8 mouse cellular contexts compared by ENCODE assay signal in the genomic region with DNA sequence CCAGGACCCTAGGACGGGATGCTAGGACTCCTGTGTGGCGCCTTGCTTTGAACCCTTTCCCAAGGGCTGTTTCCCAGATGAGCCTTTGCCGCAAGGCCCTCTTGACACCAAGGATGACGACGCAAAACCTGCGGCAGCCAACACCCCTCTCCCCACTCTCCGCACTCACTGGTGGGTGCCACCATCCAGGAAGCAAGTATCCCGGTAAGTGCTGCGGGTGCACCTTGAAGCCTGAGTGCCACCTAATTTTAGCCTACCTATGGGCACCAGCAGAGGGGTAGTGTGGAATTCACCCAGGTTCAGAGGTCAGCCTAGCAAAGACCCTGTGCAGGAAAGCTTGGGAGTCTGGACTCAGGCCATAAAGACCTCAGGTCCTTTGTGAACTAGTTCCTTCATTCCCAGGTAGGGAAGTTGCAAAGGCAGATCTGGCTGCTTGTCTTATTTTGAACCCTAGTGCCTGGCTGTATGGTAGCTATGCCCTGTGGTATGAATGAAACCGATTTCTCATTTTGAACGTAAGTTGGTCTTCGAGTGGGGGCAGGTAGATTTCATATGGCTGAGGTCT. TPM values are rescaled to one million over a fixed set of nuclear protein-coding genes. Genes with fewer than 3 reads are reported as not detected.
DNase-seq lines count a peak whose midpoint lies in the region; ATAC-seq and TF ChIP-seq lines count a peak whose summit lies in the region.

No protein-coding gene starts in this region.

- no peaks in the 10 kb centered on the region for H3K79me2 ChIP-seq in heart, adult 2 months (replicated peaks; ENCODE audit: control insufficient read depth, insufficient read depth, low read length)

- WGBS in forebrain, postnatal 0 days: 23% methylated on average over 12 of the region's 12 CpGs
- WGBS in heart, adult 2 months: 27% methylated on average over 12 of the region's 12 CpGs

- H3K27me3 ChIP-seq in forebrain, postnatal 0 days (ENCODE audit: insufficient read depth, low read length): no peaks in the 10 kb centered on the region; the same call in 1 of the 2 replicates
- peaks cover 6% of the 10 kb centered on the region for H3K27me3 ChIP-seq in heart, adult 2 months (ENCODE audit: control insufficient read depth, insufficient read depth, low read length)

- peaks cover 0 to 5% of the 10 kb centered on the region in 2 experiments; a peak in 1 of 4 replicates for H3K4me1 ChIP-seq in ES-E14 (ENCODE audit: control insufficient read depth in 2 of 2, insufficient read depth in 2 of 2, low read length in 2 of 2, poor library complexity in 1 of 2)
- H3K4me1 ChIP-seq in forebrain, postnatal 0 days (ENCODE audit: insufficient read depth): no peaks in the 10 kb centered on the region
- H3K4me1 ChIP-seq in heart, adult 2 months (ENCODE audit: control insufficient read depth, insufficient read depth, low read length): no peaks in the 10 kb centered on the region

- H3K27ac ChIP-seq in ES-E14 (ENCODE audit: insufficient read depth, low read depth, low read length, poor library complexity, severe bottlenecking): no peak overlapping the region
- peak overlapping the region; percentile 85 for H3K27ac ChIP-seq in forebrain, postnatal 0 days (ENCODE audit: low read depth, low read length)
- H3K27ac ChIP-seq in heart, adult 2 months: no peak overlapping the region

- intact Hi-C loops in heart, adult 2 months (cut with DNase I): no loop called here

- in situ Hi-C loops in ES-E14 (cut with MboI; ENCODE audit: low sequenced_read_pairs in 2 of 2, unreplicated experiment in 2 of 2): no loop called here

- peak overlapping the region; percentile 49 for H3K4me2 ChIP-seq in forebrain, postnatal 0 days (ENCODE audit: low read depth)

- ATAC-seq in forebrain, postnatal 0 days: peak; percentile 23; the same call in 1 of the 2 replicates

- TF ChIP-seq POLR2A in heart, adult 2 months (IDR thresholded peaks at IDR 0.05; ENCODE audit: insufficient read depth, low read depth, low read length): no peak

- H3K4me3 ChIP-seq in ES-E14 (ENCODE audit: insufficient read depth in 1 of 2, low read depth in 1 of 2, low read length in 2 of 2, poor library complexity in 1 of 2, severe bottlenecking in 1 of 2): peak overlapping the region; percentile 72 to 73
- H3K4me3 ChIP-seq in forebrain, postnatal 0 days (ENCODE audit: low read depth, low read length): peak overlapping the region; percentile 48
- no peak overlapping the region for H3K4me3 ChIP-seq in heart, adult 2 months

- TF ChIP-seq EP300 in heart, adult 2 months (IDR thresholded peaks at IDR 0.05; ENCODE audit: insufficient read depth, low read depth, low read length): no peak

- no peaks in the 10 kb centered on the region for H3K9me3 ChIP-seq in ES-E14 (ENCODE audit: control insufficient read depth, insufficient read depth, low read depth, low read length)
- H3K9me3 ChIP-seq in forebrain, postnatal 0 days (ENCODE audit: low read length): no peaks in the 10 kb centered on the region

- peaks cover 14% of the 10 kb centered on the region; the same call in 1 of the 2 replicates for H3K36me3 ChIP-seq in ES-E14 (ENCODE audit: control insufficient read depth, insufficient read depth, low read length, poor library complexity, severe bottlenecking)
- no peaks in the 10 kb centered on the region for H3K36me3 ChIP-seq in forebrain, postnatal 0 days (ENCODE audit: insufficient read depth)
- H3K36me3 ChIP-seq in heart, adult 2 months (ENCODE audit: control insufficient read depth, insufficient read depth, low read length): no peaks in the 10 kb centered on the region

- TF ChIP-seq CTCF in forebrain, postnatal 0 days (IDR thresholded peaks at IDR 0.05; ENCODE audit: low read depth): no peak
- TF ChIP-seq CTCF in heart, adult 2 months (IDR thresholded peaks at IDR 0.05): no peak

- peak overlapping the region; percentile 70 for H3K9ac ChIP-seq in ES-E14 (ENCODE audit: insufficient read depth, low read depth, low read length, poor library complexity, severe bottlenecking)
- H3K9ac ChIP-seq in forebrain, postnatal 0 days: peak overlapping the region; percentile 68
- no peak overlapping the region for H3K9ac ChIP-seq in heart, adult 2 months (ENCODE audit: low read depth, low read length)

- peak; percentile 33 to 57 for DNase-seq in cerebellum, adult 18-20 months
- DNase-seq in cerebellum, postnatal 14 days: no peak
- DNase-seq in ES-E14 (ENCODE audit: low read depth, low spot score): no peak
- DNase-seq in forebrain, postnatal 0 days: peak; percentile 26
- peak; percentile 8 for DNase-seq in lung, postnatal 10 days
- DNase-seq in adrenal gland, adult 2 months: no peak
- DNase-seq in ovary, adult 18-20 months (ENCODE audit: low spot score): no peak
- no peak for DNase-seq in heart, adult 2 months

TF ChIP-seq in ES-E14, 5 proteins besides CTCF, POLR2A, EP300 and RAD21:
- TF ChIP-seq HCFC1 (IDR thresholded peaks at IDR 0.05; ENCODE audit: borderline replicate concordance, insufficient read depth, low read length): no peak
- no peak for TF ChIP-seq CHD2 (IDR thresholded peaks at IDR 0.05; ENCODE audit: low read depth, low read length)
- no peak for TF ChIP-seq ZNF384 (IDR thresholded peaks at IDR 0.05; ENCODE audit: low read depth, low read length)
- TF ChIP-seq ZC3H11A (IDR thresholded peaks at IDR 0.05; ENCODE audit: borderline replicate concordance, low read depth, low read length): no peak
- TF ChIP-seq MAFK (IDR thresholded peaks at IDR 0.05; ENCODE audit: insufficient read depth, low read depth, low read length): no peak

RNA-seq across cellular contexts. Expression of gene Snhg11, which starts 0.8 kb away (rescaled TPM):
- 15.9 and 25.2 TPM in 2 replicates for total RNA-seq in ES-E14 (2012; rRNA removed)
- 68.4 and 142 TPM in 2 replicates for total RNA-seq in forebrain, postnatal 0 days (2014; rRNA removed)
- polyA plus RNA-seq in forebrain, postnatal 0 days (2015; fragmentation: Nextera tagmentation; extraction: Ambion mirVana): 39.8 and 179 TPM in 2 replicates
- total RNA-seq in adrenal gland, adult 2 months (2021): 1 to 10 TPM; 8.8 to 9.8 TPM
- 8.7 and 11.2 TPM in 2 replicates for polyA plus RNA-seq in adrenal gland, adult 2 months (2012; rRNA removed)
- total RNA-seq in heart, adult 2 months (2021): under 1 TPM in 1 of 2 experiments, not detected in 1; 0.05 TPM
- 0.55 and 1.1 TPM in 2 replicates for polyA plus RNA-seq in heart, adult 2 months (2012; rRNA removed)

RNA-seq across cellular contexts. Expression of gene Ralgapb, which starts 33.4 kb away (rescaled TPM):
- total RNA-seq in ES-E14 (2012; rRNA removed): 20.3 and 23.0 TPM in 2 replicates
- 45.2 and 55.5 TPM in 2 replicates for total RNA-seq in forebrain, postnatal 0 days (2014; rRNA removed)
- 10.5 and 16.6 TPM in 2 replicates for polyA plus RNA-seq in forebrain, postnatal 0 days (2015; fragmentation: Nextera tagmentation; extraction: Ambion mirVana)
- 10 to 100 TPM; 68.4 to 70.7 TPM for total RNA-seq in adrenal gland, adult 2 months (2021)
- 19.5 and 21.4 TPM in 2 replicates for polyA plus RNA-seq in adrenal gland, adult 2 months (2012; rRNA removed)
- 10 to 100 TPM; 33.7 to 34.5 TPM for total RNA-seq in heart, adult 2 months (2021)
- polyA plus RNA-seq in heart, adult 2 months (2012; rRNA removed): 14.6 and 32.2 TPM in 2 replicates

Comparison
In these comparisons a context has a peak if more than half of its experiments do, and no peak if none do; other contexts are left out.
1. DNase-seq: peak in cerebellum, adult 18-20 months (2 of 2), forebrain, postnatal 0 days (single experiment) and lung, postnatal 10 days (single experiment); none in cerebellum, postnatal 14 days (0 of 2), ES-E14 (single experiment), adrenal gland, adult 2 months (single experiment), ovary, adult 18-20 months (single experiment) and heart, adult 2 months (0 of 2).
2. RNA of gene Snhg11, which starts 0.8 kb away (total RNA-seq): 68.4 to 142 TPM in forebrain, postnatal 0 days, 15.9 to 25.2 TPM in ES-E14 and 8.8 to 9.8 TPM in adrenal gland, adult 2 months; 0.05 TPM in heart, adult 2 months; every median in the first group is over 4 times any median in the second.